ENCODE assay signal across 8 mouse cellular contexts in the genomic region with DNA sequence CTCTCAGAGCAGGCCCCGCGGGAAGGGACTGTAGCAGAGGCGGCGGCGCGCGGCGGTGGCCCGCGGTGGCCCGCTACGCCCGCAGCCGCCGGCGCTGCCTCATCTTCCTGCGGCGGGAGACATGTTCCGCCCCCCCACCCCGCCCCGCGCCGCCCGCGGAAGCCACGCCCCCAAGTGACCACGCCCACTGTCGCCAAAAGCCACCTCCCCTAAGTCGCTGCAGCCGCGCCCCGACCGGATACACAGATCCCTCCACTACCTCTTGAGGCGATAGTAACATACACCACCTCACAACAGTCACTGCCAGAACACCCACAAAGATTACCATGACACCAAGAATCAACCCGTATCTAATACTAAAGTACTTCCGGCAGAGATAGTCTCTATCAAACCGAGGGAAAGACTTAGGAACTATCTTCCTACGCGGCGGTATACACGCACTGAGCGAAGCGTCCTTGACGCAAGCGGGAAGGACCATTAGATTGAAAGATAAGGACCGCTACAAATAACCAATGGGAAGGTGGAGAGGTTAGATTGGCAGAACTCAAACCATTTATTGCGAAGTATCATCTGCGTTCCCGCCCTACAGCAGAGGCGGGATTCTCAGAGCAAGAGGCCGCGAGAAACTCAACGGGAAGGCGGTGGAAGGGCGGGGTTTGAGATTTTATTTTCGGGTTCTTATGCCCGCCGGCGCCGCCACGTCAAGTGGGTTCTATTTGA. TPM values are rescaled to one million over a fixed set of nuclear protein-coding genes. Genes with fewer than 3 reads are reported as not detected.
DNase-seq lines count a peak whose midpoint lies in the region; ATAC-seq and TF ChIP-seq lines count a peak whose summit lies in the region.

A gene (minus strand): TSS at position 135 of the 720 bp plus-strand sequence.

- peaks cover 52% of the 10 kb centered on the region for H3K4me1 ChIP-seq in hindbrain, embryonic 10.5 days (replicated peaks)
- peaks cover 10% of the 10 kb centered on the region; the same call in 1 of the 2 replicates for H3K4me1 ChIP-seq in lung, postnatal 0 days (ENCODE audit: insufficient read depth, low read depth, low read length)

- H3K27me3 ChIP-seq in hindbrain, embryonic 10.5 days (ENCODE audit: insufficient read depth, poor library complexity, severe bottlenecking): peaks cover 13% of the 10 kb centered on the region
- no peaks in the 10 kb centered on the region for H3K27me3 ChIP-seq in lung, postnatal 0 days (replicated peaks; ENCODE audit: insufficient read depth, low read length)

- peak within 1 kb of the TSS; percentile 77 for H3K9ac ChIP-seq in lung, postnatal 0 days (replicated peaks; ENCODE audit: low read depth)

- H3K4me2 ChIP-seq in lung, postnatal 0 days (replicated peaks; ENCODE audit: low read depth, low read length): peak within 1 kb of the TSS; percentile 86

- WGBS in hindbrain, embryonic 10.5 days: 1% methylated on average over 59 of the region's 61 CpGs
- under 1% methylated on average over 39 of the region's 61 CpGs for WGBS in lung, postnatal 0 days

- ATAC-seq in frontal cortex, adult (ENCODE audit: low TSS enrichment): peak; percentile 96
- peak; percentile 94 for ATAC-seq in lung, postnatal 0 days

- TF ChIP-seq CTCF in lung, postnatal 0 days (IDR thresholded peaks at IDR 0.05): no peak; the same call in 1 of the 2 replicates

- TF ChIP-seq EP300 in lung, postnatal 0 days (IDR thresholded peaks at IDR 0.05): peak; percentile 99

- DNase-seq in MN1 (ENCODE audit: low spot score): peak; percentile 96
- peak; percentile 99 for DNase-seq in cerebellum, adult 9-10 months
- DNase-seq in hindbrain, embryonic 10.5 days (ENCODE audit: low spot score): peak; percentile 96
- peak; percentile 98 for DNase-seq in layer of hippocampus, adult 9-11 months
- DNase-seq in lung, postnatal 0 days (ENCODE audit: low spot score): peak; percentile 100
- peak; percentile 95 for DNase-seq in ovary, postnatal 14 days (ENCODE audit: low spot score)
- DNase-seq in thymus, postnatal 14 days: peak; percentile 96

- H3K4me3 ChIP-seq in hindbrain, embryonic 10.5 days: peak within 1 kb of the TSS; percentile 98
- peak within 1 kb of the TSS; percentile 98 for H3K4me3 ChIP-seq in lung, postnatal 0 days (ENCODE audit: low read depth, low read length)

- peaks cover 28% of the 10 kb centered on the region for H3K36me3 ChIP-seq in hindbrain, embryonic 10.5 days
- H3K36me3 ChIP-seq in lung, postnatal 0 days (ENCODE audit: insufficient read depth, low read length): peaks cover 7% of the 10 kb centered on the region; the same call in 1 of the 2 replicates

- H3K9me3 ChIP-seq in hindbrain, embryonic 10.5 days: no peaks in the 10 kb centered on the region
- H3K9me3 ChIP-seq in lung, postnatal 0 days (ENCODE audit: low read length): no peaks in the 10 kb centered on the region

- peak within 1 kb of the TSS; percentile 100 for H3K27ac ChIP-seq in hindbrain, embryonic 10.5 days
- peak within 1 kb of the TSS; percentile 90 for H3K27ac ChIP-seq in lung, postnatal 0 days (ENCODE audit: low read length)

RNA-seq across cellular contexts. Expression of the gene that starts here (rescaled TPM):
- polyA plus RNA-seq in hindbrain, embryonic 10.5 days (2016; fragmentation: Nextera tagmentation; extraction: Ambion mirVana): 191 and 198 TPM in 2 replicates
- polyA plus RNA-seq in lung, postnatal 0 days (2015; fragmentation: Nextera tagmentation; extraction: Ambion mirVana): 34.7 and 36.2 TPM in 2 replicates

Comparison
In these comparisons a context has a peak if more than half of its experiments do, and no peak if none do; other contexts are left out.
1. Peak in every context shown above with its lines: DNase-seq, ATAC-seq, H3K4me3 ChIP-seq and H3K27ac ChIP-seq.